Mouse (Mus musculus) heart, postnatal 0 days (tissue): ENCODE results near the gene St6gal1. TPM values are rescaled to one million over a fixed set of nuclear protein-coding genes. Genes with fewer than 3 reads are reported as not detected.

ENCODE experiments used
- ATAC-seq: fragments of 200-750 bp; cut with Nextera tagmentation; 2 replicates; pipeline ENCODE4 v1.8.0; 2017; ENCODE audit warnings: low read depth, moderate number of reproducible peaks, moderate library complexity; ENCODE audit not compliant: insufficient read depth
- DNase-seq: peaks from one replicate; pipeline ENCODE4 v3.0.0-alpha.2; 2016; ENCODE audit warnings: low spot score
- H3K27ac ChIP-seq: fragments of 300-500 bp; sonication (generic); 2 replicates; pipeline ENCODE4 v1.5.1; 2014; ENCODE audit warnings: low read depth, mild to moderate bottlenecking
- H3K27me3 ChIP-seq: fragments of 300-500 bp; sonication (generic); 2 replicates; pipeline ENCODE4 v1.6.1; 2014; ENCODE audit warnings: low read length, mixed read lengths; ENCODE audit not compliant: control insufficient read depth, insufficient read depth
- H3K36me3 ChIP-seq: fragments of 300-500 bp; sonication (generic); replicated peaks from 2 replicates; pipeline ENCODE4 v1.6.1; 2014; ENCODE audit warnings: low read length, mixed read lengths; ENCODE audit not compliant: control insufficient read depth, insufficient read depth
- H3K4me1 ChIP-seq: fragments of 300-500 bp; sonication (generic); 2 replicates; pipeline ENCODE4 v1.6.1; 2014; ENCODE audit warnings: antibody characterized with exemption; ENCODE audit not compliant: control insufficient read depth, insufficient read depth
- H3K4me2 ChIP-seq: fragments of 300-500 bp; sonication (generic); 2 replicates; pipeline ENCODE4 v1.6.1; 2014; ENCODE audit warnings: low read depth, mild to moderate bottlenecking, low read length, moderate library complexity
- H3K4me3 ChIP-seq: fragments of 300-500 bp; sonication (generic); 2 replicates; pipeline ENCODE4 v1.5.1; 2014; ENCODE audit warnings: low read depth, low read length
- H3K9ac ChIP-seq: fragments of 300-500 bp; sonication (generic); replicated peaks from 2 replicates; pipeline ENCODE4 v1.6.1; 2014; ENCODE audit warnings: low read depth, low read length, mixed read lengths
- H3K9me3 ChIP-seq: fragments of 300-500 bp; sonication (generic); replicated peaks from 2 replicates; pipeline ENCODE4 v1.6.1; 2016; ENCODE audit warnings: low read length; ENCODE audit not compliant: control insufficient read depth
- CTCF ChIP-seq: IDR thresholded peaks from 2 replicates; pipeline ENCODE4 v1.5.1; 2016; ENCODE audit warnings: antibody characterized with exemption, control low read depth, low read depth
- EP300 ChIP-seq: IDR thresholded peaks from 2 replicates; pipeline ENCODE4 v1.6.1; 2016; ENCODE audit warnings: antibody characterized with exemption, low read depth
- WGBS: fragments of 180-500 bp; shearing (Covaris S2); extraction: QIAGEN DNeasy Blood & Tissue Kit; methylation state at CpG from one replicate; pipeline ENCODE4 v1.1.7; 2014; 5-methylcytosine and 5-hydroxymethylcytosine counted together
- polyA plus RNA-seq: library from polyadenylated mRNA; unstranded; fragments of >200 nt; fragmentation: Nextera tagmentation; extraction: Ambion mirVana; gene quantifications from 2 replicates; pipeline ENCODE4 v1.2.1, GENCODE M21; 2015
- total RNA-seq: library from RNA; depleted of rRNA; stranded (reverse); fragments of >200 nt; gene quantifications from 2 replicates; pipeline ENCODE4 v1.2.3, GENCODE M21; 2014; ENCODE audit warnings: low replicate concordance

Gene St6gal1
- total and polyA plus RNA-seq, 2 experiments from 2014 or later = 10.0 to 23.5 TPM

GRCm38 (mm10) chr16:23251445-23251773, 26.9 kb downstream of the St6gal1 start:
- WGBS = 70% methylated on average over 2 of the region's 2 CpGs
- DNase-seq = no peak
- H3K27ac ChIP-seq = no peak overlapping the region
- H3K4me3 ChIP-seq = no peak overlapping the region
- ATAC-seq = no peak
- no peaks in the 10 kb centered on the region for H3K36me3 ChIP-seq
- no peak for TF ChIP-seq EP300
- no peak for TF ChIP-seq CTCF
- no peak overlapping the region for H3K4me2 ChIP-seq
- peaks cover 12% of the 10 kb centered on the region; the same call in 1 of the 2 replicates for H3K4me1 ChIP-seq
- H3K9me3 ChIP-seq = no peaks in the 10 kb centered on the region
- H3K27me3 ChIP-seq = peaks cover 14% of the 10 kb centered on the region
- no peak overlapping the region for H3K9ac ChIP-seq

DNA sequence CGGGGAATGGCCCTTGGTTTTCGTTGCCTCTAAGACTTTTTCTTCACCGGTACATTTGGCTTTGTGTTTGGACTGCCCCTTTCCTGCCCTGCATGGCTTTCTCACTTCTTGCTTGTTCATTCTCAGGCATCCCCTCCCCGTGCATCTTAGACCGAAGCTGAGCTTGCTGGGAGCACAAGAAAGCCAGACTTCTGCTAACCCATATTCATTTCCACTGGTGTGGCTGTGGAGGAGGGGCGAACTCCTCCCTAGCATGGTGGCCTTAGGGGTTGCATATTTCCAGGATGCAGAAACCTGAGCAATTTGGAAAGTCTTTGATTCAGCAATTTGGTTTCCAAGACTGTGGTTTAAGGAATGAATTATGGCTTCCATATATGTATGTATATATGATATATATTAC, 29.1 kb downstream of the St6gal1 start:
- no peak for TF ChIP-seq EP300
- TF ChIP-seq CTCF = no peak
- Histone ChIP-seq H3K9me3 (no peaks in the 10 kb centered on the region), H3K4me3 (no peak overlapping the region), H3K27me3 (peaks cover 14% of the 10 kb centered on the region), H3K36me3 (no peaks in the 10 kb centered on the region), H3K9ac (no peak overlapping the region), H3K4me1 (peaks cover 16% of the 10 kb centered on the region), H3K27ac (no peak overlapping the region), H3K4me2 (no peak overlapping the region)
- no peak for DNase-seq
- ATAC-seq = no peak
- 71% methylated on average over 6 of the region's 6 CpGs for WGBS

DNA sequence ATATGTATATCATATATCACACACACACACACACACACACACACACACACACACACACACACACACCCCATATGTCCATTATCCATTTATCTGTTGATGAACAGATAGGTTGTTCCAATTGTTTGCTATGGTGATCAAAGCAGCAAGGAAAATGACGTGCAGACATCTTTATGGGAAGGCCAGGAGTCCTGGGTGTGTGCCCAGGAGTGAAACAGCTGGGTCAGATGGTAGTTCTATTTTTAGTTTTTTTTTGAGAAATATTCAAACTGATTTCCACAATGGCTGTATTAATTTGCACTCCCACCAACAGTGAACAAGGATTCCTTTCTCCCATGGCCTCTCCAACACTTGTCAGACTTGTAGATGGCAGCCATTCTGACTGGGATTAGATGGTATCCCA, 29.5 kb downstream of the St6gal1 start:
- TF ChIP-seq EP300 = no peak
- no peak for TF ChIP-seq CTCF
- Histone ChIP-seq H3K9me3 (no peaks in the 10 kb centered on the region), H3K4me2 (no peak overlapping the region), H3K27me3 (peaks cover 14% of the 10 kb centered on the region), H3K27ac (no peak overlapping the region), H3K9ac (no peak overlapping the region), H3K36me3 (no peaks in the 10 kb centered on the region), H3K4me1 (peaks cover 21% of the 10 kb centered on the region), H3K4me3 (no peak overlapping the region)
- DNase-seq (no peak), ATAC-seq (no peak)
- 35% methylated on average over 1 of the region's 1 CpGs for WGBS

DNA sequence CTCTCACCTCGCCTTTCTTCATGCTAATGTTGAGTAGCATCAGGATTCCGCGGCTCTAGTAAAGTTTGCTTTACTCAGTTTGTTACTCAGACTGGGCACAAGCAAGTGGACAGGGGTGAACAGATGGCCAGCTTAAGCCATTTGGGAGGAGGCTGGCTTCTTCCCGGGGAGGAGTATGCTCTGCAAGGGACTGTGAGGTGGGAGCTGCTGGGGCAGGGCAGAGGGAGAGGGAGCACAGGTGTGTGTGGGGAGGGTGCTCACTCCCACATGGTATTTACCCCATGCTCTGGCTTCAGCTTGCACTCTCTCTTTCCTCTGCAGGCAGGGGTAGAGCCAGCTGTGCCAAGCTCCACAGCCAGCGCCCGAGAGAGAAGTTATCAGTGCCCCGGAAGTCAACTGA, 32.1 kb downstream of the St6gal1 start:
- Histone ChIP-seq H3K4me1 (peaks cover 17% of the 10 kb centered on the region), H3K9me3 (no peaks in the 10 kb centered on the region), H3K9ac (no peak overlapping the region), H3K4me2 (no peak overlapping the region), H3K4me3 (no peak overlapping the region), H3K27me3 (peaks cover 8% of the 10 kb centered on the region; the same call in 1 of the 2 replicates), H3K36me3 (no peaks in the 10 kb centered on the region), H3K27ac (no peak overlapping the region)
- TF ChIP-seq CTCF (no peak), EP300 (no peak)
- DNase-seq (no peak), ATAC-seq (no peak)
- WGBS = 68% methylated on average over 7 of the region's 7 CpGs

GRCm38 (mm10) chr16:23258429-23258822, 33.9 kb downstream of the St6gal1 start:
- Histone ChIP-seq H3K4me3 (no peak overlapping the region), H3K9ac (no peak overlapping the region), H3K9me3 (no peaks in the 10 kb centered on the region), H3K4me1 (peaks cover 16% of the 10 kb centered on the region), H3K27ac (no peak overlapping the region), H3K27me3 (0 out of 2 replicates have a peak, but pooled peaks cover 6% of the 10 kb centered on the region), H3K36me3 (no peaks in the 10 kb centered on the region), H3K4me2 (no peak overlapping the region)
- DNase-seq (no peak), ATAC-seq (no peak)
- TF ChIP-seq CTCF (no peak), EP300 (no peak)
- 49% methylated on average over 7 of the region's 7 CpGs for WGBS

DNA sequence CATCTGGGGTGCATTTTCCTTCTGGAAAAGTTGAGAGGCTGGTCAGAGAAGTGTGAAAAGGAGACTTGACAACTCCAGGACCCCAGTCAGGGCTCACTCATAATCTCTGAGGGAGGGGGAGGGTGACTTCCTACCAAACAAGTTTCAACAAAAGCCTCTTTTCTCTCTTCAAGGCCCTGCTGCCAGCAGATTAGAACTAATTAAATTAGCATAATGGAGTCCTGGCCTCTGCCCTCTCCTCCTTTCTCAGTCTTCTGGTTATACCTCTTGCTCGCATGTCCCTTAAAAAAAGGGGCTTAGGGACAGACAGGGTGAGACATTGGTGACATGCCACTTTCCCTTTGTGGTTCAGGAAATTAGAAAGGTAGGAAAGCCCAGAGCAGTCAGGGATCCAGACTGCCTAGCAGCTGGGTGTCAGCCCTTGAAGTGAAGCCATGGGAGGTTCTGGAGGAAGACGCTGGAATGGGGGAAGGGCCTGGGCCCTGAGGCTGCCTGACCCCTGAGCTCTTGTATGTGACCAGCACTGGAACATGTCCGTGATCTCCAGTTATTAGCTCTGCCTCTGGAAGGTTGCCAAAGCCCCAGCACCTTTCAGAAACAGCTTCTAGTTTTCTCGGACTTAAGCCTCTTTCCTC, 34.4 kb downstream of the St6gal1 start:
- no peak overlapping the region for H3K27ac ChIP-seq
- H3K36me3 ChIP-seq = no peaks in the 10 kb centered on the region
- H3K9ac ChIP-seq = no peak overlapping the region
- H3K27me3 ChIP-seq = 0 out of 2 replicates have a peak, but pooled peaks cover 6% of the 10 kb centered on the region
- no peak overlapping the region for H3K4me3 ChIP-seq
- WGBS = 33% methylated on average over 4 of the region's 4 CpGs
- H3K4me2 ChIP-seq = no peak overlapping the region
- TF ChIP-seq CTCF (no peak), EP300 (no peak)
- ATAC-seq (no peak), DNase-seq (no peak)
- no peaks in the 10 kb centered on the region for H3K9me3 ChIP-seq
- H3K4me1 ChIP-seq = peaks cover 13% of the 10 kb centered on the region
